Mouse (Mus musculus) kidney, postnatal 0 days (tissue): ENCODE results near the gene Erf. TPM values are rescaled to one million over a fixed set of nuclear protein-coding genes. Genes with fewer than 3 reads are reported as not detected.

Source experiments
- ATAC-seq: fragments of 200-750 bp; cut with Nextera tagmentation; replicated peaks from 2 replicates; pipeline ENCODE4 v1.8.0; 2017; ENCODE audit warnings: low read depth, moderate number of reproducible peaks, moderate TSS enrichment, moderate library complexity; ENCODE audit not compliant: low FRiP score
- DNase-seq: peaks from one replicate; pipeline ENCODE4 v3.0.0-alpha.2; 2016; ENCODE audit warnings: low spot score
- H3K27ac ChIP-seq: fragments of 300-500 bp; sonication (generic); 2 replicates; pipeline ENCODE4 v1.5.1; 2014; ENCODE audit warnings: mild to moderate bottlenecking
- H3K27me3 ChIP-seq: fragments of 300-500 bp; sonication (generic); 2 replicates; pipeline ENCODE4 v1.6.1; 2014; ENCODE audit warnings: low read length, mixed read lengths; ENCODE audit not compliant: insufficient read depth
- H3K36me3 ChIP-seq: fragments of 300-500 bp; sonication (generic); 2 replicates; pipeline ENCODE4 v1.6.1; 2014; ENCODE audit warnings: low read length, mixed read lengths; ENCODE audit not compliant: insufficient read depth
- H3K4me1 ChIP-seq: fragments of 300-500 bp; sonication (generic); replicated peaks from 2 replicates; pipeline ENCODE4 v1.6.1; 2014; ENCODE audit warnings: antibody characterized with exemption, low read length, mixed read lengths; ENCODE audit not compliant: insufficient read depth
- H3K4me2 ChIP-seq: fragments of 300-500 bp; sonication (generic); 2 replicates; pipeline ENCODE4 v1.6.1; 2014; ENCODE audit warnings: mild to moderate bottlenecking, low read length, moderate library complexity, mixed read lengths
- H3K4me3 ChIP-seq: fragments of 300-500 bp; sonication (generic); replicated peaks from 2 replicates; pipeline ENCODE4 v1.5.1; 2014; ENCODE audit warnings: low read depth, low read length
- H3K9ac ChIP-seq: fragments of 300-500 bp; sonication (generic); 2 replicates; pipeline ENCODE4 v1.6.1; 2014; ENCODE audit warnings: low read depth, low read length
- H3K9me3 ChIP-seq: fragments of 300-500 bp; sonication (generic); replicated peaks from 2 replicates; pipeline ENCODE4 v1.6.1; 2016; ENCODE audit warnings: low read length, inconsistent platforms, mixed read lengths
- CTCF ChIP-seq: IDR thresholded peaks from 2 replicates; pipeline ENCODE4 v1.5.1; 2016; ENCODE audit warnings: antibody characterized with exemption, low read depth, mild to moderate bottlenecking, moderate library complexity
- WGBS: fragments of 180-500 bp; shearing (Covaris S2); extraction: QIAGEN DNeasy Blood & Tissue Kit; methylation state at CpG from one replicate; pipeline ENCODE4 v1.1.7; 2014; 5-methylcytosine and 5-hydroxymethylcytosine counted together
- polyA plus RNA-seq: library from polyadenylated mRNA; unstranded; fragments of >200 nt; fragmentation: Nextera tagmentation; extraction: Ambion mirVana; gene quantifications from 2 replicates; pipeline ENCODE4 v1.2.1, GENCODE M21; 2015

The Erf gene
- polyA plus RNA-seq, 1 experiment from 2014 or later, result 18.6 TPM

- Histone ChIP-seq H3K9ac (peak overlapping the region; percentile 67), H3K36me3 (peaks cover 5% of the 10 kb centered on the region; the same call in 1 of the 2 replicates), H3K4me1 (peaks cover 40% of the 10 kb centered on the region), H3K27ac (peak overlapping the region; percentile 96), H3K4me2 (peak overlapping the region; percentile 97), H3K9me3 (no peaks in the 10 kb centered on the region), H3K4me3 (peak overlapping the region; percentile 62), H3K27me3 (no peaks in the 10 kb centered on the region)
- ATAC-seq, result no peak
- DNase-seq, result no peak
- 12% methylated on average over 4 of the region's 4 CpGs for WGBS
- TF ChIP-seq CTCF, result no peak; the same call in 1 of the 2 replicates
These were observed 27.4 kb upstream of the Erf start for GRCm38 (mm10) chr7:25277998-25278340.

- Histone ChIP-seq H3K4me1 (peaks cover 40% of the 10 kb centered on the region), H3K9me3 (no peaks in the 10 kb centered on the region), H3K4me3 (no peak overlapping the region), H3K36me3 (peaks cover 10% of the 10 kb centered on the region), H3K27me3 (no peaks in the 10 kb centered on the region), H3K4me2 (peak overlapping the region; percentile 97; the same call in 1 of the 2 replicates), H3K27ac (peak overlapping the region; percentile 96; the same call in 1 of the 2 replicates), H3K9ac (0 out of 2 replicates have a peak overlapping the region, but pooled peaks have one; percentile 10)
- ATAC-seq, result no peak
- no peak for TF ChIP-seq CTCF
- no peak for DNase-seq
- 85% methylated on average over 4 of the region's 4 CpGs for WGBS
These were observed 26.8 kb upstream of the Erf start for GRCm38 (mm10) chr7:25277405-25277804.

GRCm38 (mm10) chr7:25275555-25276298 is 25.2 kb upstream of the Erf start:
- peak overlapping the region; percentile 54 for H3K27ac ChIP-seq
- H3K4me3 ChIP-seq, result no peak overlapping the region
- WGBS, result 44% methylated on average over 9 of the region's 9 CpGs
- DNase-seq (no peak), ATAC-seq (no peak)
- peaks cover 22% of the 10 kb centered on the region for H3K36me3 ChIP-seq
- H3K9ac ChIP-seq, result no peak overlapping the region
- H3K27me3 ChIP-seq, result no peaks in the 10 kb centered on the region
- peaks cover 33% of the 10 kb centered on the region for H3K4me1 ChIP-seq
- H3K4me2 ChIP-seq, result no peak overlapping the region
- H3K9me3 ChIP-seq, result no peaks in the 10 kb centered on the region
- TF ChIP-seq CTCF, result no peak

GRCm38 (mm10) chr7:25274996-25275395 is 24.4 kb upstream of the Erf start:
- 88% methylated on average over 3 of the region's 3 CpGs for WGBS
- Histone ChIP-seq H3K36me3 (peaks cover 22% of the 10 kb centered on the region), H3K9me3 (no peaks in the 10 kb centered on the region), H3K4me3 (no peak overlapping the region), H3K4me1 (peaks cover 26% of the 10 kb centered on the region), H3K4me2 (no peak overlapping the region), H3K27me3 (no peaks in the 10 kb centered on the region), H3K27ac (no peak overlapping the region), H3K9ac (0 out of 2 replicates have a peak overlapping the region, but pooled peaks have one; percentile 19)
- DNase-seq (no peak), ATAC-seq (no peak)
- TF ChIP-seq CTCF, result no peak

GRCm38 (mm10) chr7:25274571-25274970 is 24.0 kb upstream of the Erf start:
- no peaks in the 10 kb centered on the region for H3K27me3 ChIP-seq
- no peak overlapping the region for H3K4me2 ChIP-seq
- no peak overlapping the region for H3K4me3 ChIP-seq
- TF ChIP-seq CTCF, result no peak
- no peak overlapping the region for H3K27ac ChIP-seq
- H3K9me3 ChIP-seq, result no peaks in the 10 kb centered on the region
- H3K4me1 ChIP-seq, result peaks cover 26% of the 10 kb centered on the region
- peaks cover 22% of the 10 kb centered on the region for H3K36me3 ChIP-seq
- peak overlapping the region; percentile 19; the same call in 1 of the 2 replicates for H3K9ac ChIP-seq
- WGBS, result 35% methylated on average over 5 of the region's 5 CpGs
- ATAC-seq (no peak), DNase-seq (no peak)

GRCm38 (mm10) chr7:25273259-25274241 is 23.0 kb upstream of the Erf start:
- Histone ChIP-seq H3K9me3 (no peaks in the 10 kb centered on the region), H3K9ac (no peak overlapping the region; the same call in 1 of the 2 replicates), H3K4me1 (peaks cover 32% of the 10 kb centered on the region), H3K27ac (no peak overlapping the region), H3K4me3 (no peak overlapping the region), H3K36me3 (peaks cover 22% of the 10 kb centered on the region), H3K27me3 (no peaks in the 10 kb centered on the region), H3K4me2 (no peak overlapping the region)
- DNase-seq (no peak), ATAC-seq (no peak)
- no peak for TF ChIP-seq CTCF
- 92% methylated on average over 22 of the region's 22 CpGs for WGBS
